Mouse (Mus musculus): ENCODE data around the gene Wdr3.
A peak's percentile ranks its signal among the peaks of the same experiment; 100 is the strongest.

Gene Wdr3

DNA sequence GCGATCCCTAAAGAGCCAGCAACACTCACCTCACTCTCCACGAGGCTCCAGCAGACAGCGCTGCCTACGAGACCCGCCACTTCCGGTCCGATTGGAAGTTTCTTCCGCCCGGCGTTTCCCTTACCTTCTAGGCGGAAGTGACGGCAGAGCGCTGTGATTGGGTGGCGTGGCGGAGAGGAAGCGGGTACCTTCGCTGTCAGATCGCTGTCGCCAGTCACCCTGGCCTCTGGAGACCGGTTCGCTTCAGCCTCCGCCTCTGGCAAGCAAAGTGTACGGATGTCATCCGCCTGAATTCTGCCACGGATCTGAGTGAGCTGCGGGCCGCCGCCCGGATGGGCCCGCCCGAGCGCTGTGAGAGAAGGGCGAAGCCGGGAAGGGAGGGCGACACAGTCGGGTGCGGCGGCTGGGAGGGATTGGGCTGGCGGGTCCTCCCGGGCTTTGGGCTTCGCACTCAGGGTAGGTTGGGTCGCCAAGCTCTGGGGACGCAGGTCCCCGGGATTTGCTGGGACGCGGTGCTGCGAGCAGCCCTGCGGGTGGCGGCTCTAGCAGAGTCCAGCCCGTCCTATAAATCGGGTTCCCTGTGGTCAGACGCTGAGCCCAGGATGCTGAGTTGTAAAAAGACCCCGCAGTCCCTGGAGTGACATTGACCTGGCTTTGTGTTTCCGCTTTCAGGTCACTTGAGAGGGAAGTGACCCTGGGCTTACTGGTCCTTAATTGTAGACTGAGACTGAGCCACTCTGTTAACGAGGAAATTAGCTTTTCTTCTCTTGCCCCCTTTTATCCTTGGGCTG is at the start of gene Wdr3, which contains the start of gene Gdap2:
Gene Wdr3, minus strand, starts transcription at position 93 of the 791 bp plus-strand sequence.
Gene Gdap2, plus strand, starts transcription at position 67 of the 791 bp plus-strand sequence.
- peak; percentile 86 to 90 for DNase-seq (ENCODE audit: low read depth in 1 of 2, low spot score in 2 of 2)

DNA sequence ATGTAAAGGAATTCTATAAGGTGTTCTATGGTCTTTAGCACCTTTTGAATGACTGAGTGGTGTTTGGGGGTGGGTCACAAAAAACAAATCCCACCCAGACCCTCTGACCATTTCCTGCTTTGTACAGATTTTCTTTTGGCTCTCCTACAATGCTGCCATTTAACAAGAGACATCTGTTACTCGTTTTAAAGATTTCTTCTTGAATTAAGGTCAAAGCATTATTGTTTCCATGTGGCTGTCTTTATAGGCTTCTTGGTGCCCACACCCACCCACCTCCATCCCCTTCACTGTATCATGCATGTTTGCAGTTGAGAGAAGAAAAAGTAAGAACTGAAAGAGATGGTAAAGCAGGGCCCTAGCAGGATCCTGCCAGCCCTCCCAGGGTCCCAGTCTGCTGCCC is 44.8 kb upstream of the Wdr3 start:
- no peak for DNase-seq (ENCODE audit: low read depth in 1 of 2, low spot score in 2 of 2)

GRCm38 (mm10) chr3:100201554-100201953 is 39.3 kb upstream of the Wdr3 start:
- DNase-seq (ENCODE audit: low read depth in 1 of 2, low spot score in 2 of 2), result no peak

GRCm38 (mm10) chr3:100194210-100194609 is 32.0 kb upstream of the Wdr3 start:
- DNase-seq (ENCODE audit: low read depth in 1 of 2, low spot score in 2 of 2), result no peak

DNA sequence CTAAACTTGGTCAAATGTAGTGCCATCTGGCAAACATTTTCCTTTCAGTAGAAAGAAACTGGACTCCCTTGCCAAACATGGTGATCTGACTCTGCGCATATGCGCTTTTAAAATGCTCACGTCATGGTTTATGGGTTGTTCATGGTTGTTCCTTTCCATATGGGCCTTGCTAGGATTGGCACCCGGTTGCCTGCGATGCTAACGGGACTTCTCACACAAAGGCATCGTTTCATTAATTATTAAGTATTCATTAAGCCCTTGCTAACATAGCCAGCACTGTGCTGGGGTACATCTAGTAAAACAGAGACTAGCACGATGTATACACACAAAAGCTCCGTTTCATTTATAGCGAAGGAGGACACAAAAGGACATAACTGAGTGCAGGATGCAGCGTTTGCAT is 27.7 kb upstream of the Wdr3 start:
- no peak for DNase-seq (ENCODE audit: low read depth in 1 of 2, low spot score in 2 of 2)

- DNase-seq (ENCODE audit: low read depth in 1 of 2, low spot score in 2 of 2), result peak in 1 of 2 experiments; percentile 13
Observed at GRCm38 (mm10) chr3:100189444-100189843, 27.2 kb upstream of the Wdr3 start.

DNA sequence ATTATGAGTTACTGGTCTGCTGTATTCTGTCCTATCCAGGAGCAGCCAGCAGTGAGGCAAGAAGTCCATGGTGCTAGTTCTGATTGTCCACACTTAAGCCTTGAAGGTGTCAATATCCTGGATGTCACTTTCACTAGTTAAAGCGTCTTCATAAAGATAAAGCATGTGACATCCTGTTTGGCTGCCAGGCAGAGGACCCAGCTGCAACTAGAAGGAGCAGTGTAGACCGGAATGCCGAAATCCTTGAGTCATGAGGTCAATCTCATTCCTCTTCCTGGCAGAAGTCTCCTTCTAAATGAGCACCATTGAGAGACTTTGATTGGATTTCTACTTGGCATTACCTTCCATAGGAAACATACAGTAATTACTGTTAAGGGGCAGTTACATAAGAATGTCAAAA is 18.3 kb upstream of the Wdr3 start:
- no peak for DNase-seq (ENCODE audit: low read depth in 1 of 2, low spot score in 2 of 2)

DNA sequence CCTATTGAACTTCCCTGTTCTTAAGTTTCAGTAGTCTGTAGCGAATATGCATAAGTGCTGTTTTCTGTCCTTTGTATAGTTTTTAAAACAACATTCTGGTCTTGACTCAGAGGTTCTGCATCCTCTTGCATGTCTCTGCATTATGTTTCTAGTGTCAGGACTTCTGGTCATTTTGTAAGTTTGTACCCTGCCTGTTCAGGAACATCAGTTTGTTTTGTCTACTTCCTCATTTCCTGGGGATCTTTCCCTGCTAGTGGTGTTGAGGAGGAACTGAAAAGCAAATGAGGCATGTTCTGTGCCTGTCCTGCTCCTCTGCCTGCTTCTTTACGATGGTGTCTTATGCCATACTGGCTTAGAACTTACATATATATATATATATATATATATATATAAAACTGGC is 13.8 kb upstream of the Wdr3 start:
- peak in 1 of 2 experiments; percentile 21 for DNase-seq (ENCODE audit: low read depth in 1 of 2, low spot score in 2 of 2)

- DNase-seq (ENCODE audit: low read depth in 1 of 2, low spot score in 2 of 2), result no peak
Observed at GRCm38 (mm10) chr3:100164991-100165390, 2.8 kb upstream of the Wdr3 start.

DNA sequence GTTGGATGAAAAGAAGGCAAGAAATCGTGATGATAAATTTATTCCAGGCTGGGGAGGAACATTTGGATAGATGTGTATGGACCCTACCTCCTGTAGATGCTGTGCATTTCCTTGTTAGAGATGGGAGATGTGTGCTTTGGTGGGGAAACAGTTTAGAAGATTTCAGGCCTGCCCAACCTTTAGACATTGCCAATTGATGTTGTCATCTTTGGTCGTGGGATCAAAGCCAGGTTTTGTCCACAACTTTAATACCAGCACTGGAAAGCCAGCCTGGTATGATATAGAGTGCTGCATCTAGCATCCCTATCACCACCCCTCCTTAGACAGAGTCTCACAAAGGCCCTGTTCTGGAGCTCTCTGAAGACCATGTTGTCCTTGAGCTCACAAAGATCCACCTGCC is 1.3 kb upstream of the Wdr3 start:
- DNase-seq (ENCODE audit: low read depth in 1 of 2, low spot score in 2 of 2), result no peak

GRCm38 (mm10) chr3:100161665-100162314 is 417 bp downstream of the Wdr3 start:
- DNase-seq (ENCODE audit: low read depth in 1 of 2, low spot score in 2 of 2), result no peak

DNA sequence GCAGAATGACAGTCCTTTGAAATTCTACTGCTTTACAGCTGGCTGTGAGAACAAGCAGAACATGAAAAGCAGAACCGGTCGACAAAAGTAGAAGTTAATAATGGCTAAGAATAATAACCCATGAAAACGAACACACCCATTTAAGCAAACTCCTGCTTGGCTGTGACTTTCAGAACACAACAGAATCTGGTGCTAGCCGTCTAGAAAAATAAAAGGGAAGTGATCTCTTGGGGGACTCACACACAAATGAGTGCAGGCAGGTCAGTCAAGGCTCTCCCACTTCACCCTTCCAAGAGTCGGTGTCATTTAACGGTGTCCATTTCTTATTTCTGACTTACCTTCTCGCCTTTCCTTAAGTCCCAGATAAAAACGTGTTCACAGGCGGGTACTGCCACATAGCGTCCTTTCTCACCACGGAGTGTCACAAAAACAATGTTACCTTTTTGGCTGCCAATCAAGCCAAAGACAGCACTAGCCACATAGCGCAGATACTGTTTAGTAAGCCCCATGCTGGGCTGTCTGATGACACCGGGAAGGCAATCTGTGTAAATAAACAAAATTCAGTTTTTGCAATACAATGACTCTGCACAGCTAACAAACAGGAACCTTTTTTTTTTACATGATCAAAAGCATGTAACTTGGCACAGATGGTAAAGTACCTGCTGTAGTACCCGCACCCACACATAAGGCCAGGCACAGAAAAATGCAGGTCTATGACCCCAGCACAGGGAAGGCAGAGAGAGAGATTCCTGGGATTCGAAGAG is 1.3 kb downstream of the Wdr3 start:
- DNase-seq (ENCODE audit: low read depth in 1 of 2, low spot score in 2 of 2), result peak in 1 of 2 experiments; percentile 9

GRCm38 (mm10) chr3:100122445-100122844 is 39.8 kb downstream of the Wdr3 start:
- DNase-seq (ENCODE audit: low read depth in 1 of 2, low spot score in 2 of 2), result no peak

- no peak for DNase-seq (ENCODE audit: low read depth in 1 of 2, low spot score in 2 of 2)
Observed at GRCm38 (mm10) chr3:100121961-100122360, 40.2 kb downstream of the Wdr3 start.

- DNase-seq (ENCODE audit: low read depth in 1 of 2, low spot score in 2 of 2), result no peak
Observed at GRCm38 (mm10) chr3:100118681-100119080, 43.5 kb downstream of the Wdr3 start.

DNA sequence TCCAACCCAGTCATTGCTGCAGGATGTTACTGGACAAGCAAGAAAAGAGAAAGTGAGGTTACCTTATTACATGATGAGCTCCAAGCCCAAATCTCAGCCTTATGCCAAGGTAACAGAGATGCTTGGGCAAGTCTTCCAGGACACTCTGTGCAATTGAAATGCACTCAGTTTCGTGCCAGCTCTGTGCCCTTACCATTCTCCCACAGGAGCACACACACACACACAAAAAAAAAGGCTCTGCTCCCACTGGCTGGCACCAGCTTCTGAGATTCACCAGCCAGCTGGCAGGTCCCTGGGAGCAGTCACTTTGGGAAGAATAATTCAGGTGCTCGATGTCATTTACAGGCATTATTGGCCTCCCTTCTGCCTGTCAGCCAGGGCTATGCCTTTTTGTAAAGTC is 55.5 kb downstream of the Wdr3 start:
- DNase-seq (ENCODE audit: low read depth in 1 of 2, low spot score in 2 of 2), result no peak

DNA sequence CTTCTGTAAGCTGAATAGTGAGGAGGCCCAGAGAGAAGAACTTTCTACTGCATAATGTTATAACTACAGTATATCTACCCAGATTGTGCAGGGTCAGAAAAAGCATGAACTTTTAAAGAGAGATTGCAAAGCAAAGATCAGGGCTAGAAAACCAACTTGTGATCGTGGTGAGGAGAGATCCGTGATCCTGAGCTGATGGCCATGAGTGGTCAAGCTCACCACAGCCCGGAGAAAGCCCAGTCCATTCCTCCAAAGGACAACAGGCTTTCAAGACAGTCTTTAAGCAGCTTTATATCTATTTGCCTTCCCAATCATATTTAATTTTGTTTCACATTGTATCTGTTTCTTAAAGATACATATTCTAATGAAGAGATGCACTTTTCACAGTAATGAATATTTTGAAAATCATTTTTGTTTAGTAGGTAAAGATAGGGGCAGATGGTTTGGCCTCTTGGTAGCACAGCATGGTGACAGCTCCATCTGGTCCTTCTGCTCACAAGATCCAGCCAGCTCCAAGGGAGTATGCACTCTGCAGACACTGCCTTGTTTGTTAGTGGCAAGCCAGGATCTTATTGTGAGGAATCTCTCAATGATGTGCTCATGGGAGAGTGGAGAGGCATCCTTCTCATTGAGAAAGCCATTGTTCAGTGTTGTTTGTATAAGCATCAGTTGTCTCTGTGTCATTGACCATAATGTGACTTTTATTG is 59.7 kb downstream of the Wdr3 start:
- no peak for DNase-seq (ENCODE audit: low read depth in 1 of 2, low spot score in 2 of 2)
